Mouse (Mus musculus) layer of hippocampus, adult 9-10 months (tissue): ENCODE measurements around the gene Elk3.

Experiments
- DNase-seq: peaks from one replicate; pipeline ENCODE4 v3.0.0; 2022; ENCODE audit warnings: low spot score

Elk3 gene

GRCm38 (mm10) chr10:93267509-93267908 lies 43.4 kb downstream of the Elk3 start:
- DNase-seq = no peak

- no peak for DNase-seq
These were observed 44.4 kb downstream of the Elk3 start for GRCm38 (mm10) chr10:93266521-93266920.

- DNase-seq = no peak
These were observed 45.1 kb downstream of the Elk3 start for GRCm38 (mm10) chr10:93265833-93266232.

- no peak for DNase-seq
These were observed 46.9 kb downstream of the Elk3 start for GRCm38 (mm10) chr10:93264001-93264400.

GRCm38 (mm10) chr10:93263431-93263830 lies 47.5 kb downstream of the Elk3 start:
- DNase-seq = no peak

GRCm38 (mm10) chr10:93261981-93262499 lies 48.9 kb downstream of the Elk3 start:
- no peak for DNase-seq

GRCm38 (mm10) chr10:93261132-93261980 lies 49.6 kb downstream of the Elk3 start:
- no peak for DNase-seq

- no peak for DNase-seq
These were observed 51.1 kb downstream of the Elk3 start for GRCm38 (mm10) chr10:93259826-93260225.

- no peak for DNase-seq
These were observed 55.6 kb downstream of the Elk3 start for GRCm38 (mm10) chr10:93255294-93255693.

GRCm38 (mm10) chr10:93253156-93253555 lies 57.8 kb downstream of the Elk3 start:
- DNase-seq = no peak

- no peak for DNase-seq
These were observed 58.3 kb downstream of the Elk3 start for GRCm38 (mm10) chr10:93252661-93253060.

GRCm38 (mm10) chr10:93251426-93251825 lies 59.5 kb downstream of the Elk3 start:
- no peak for DNase-seq

- DNase-seq = no peak
These were observed 60.3 kb downstream of the Elk3 start for GRCm38 (mm10) chr10:93250436-93251317.

- no peak for DNase-seq
These were observed 61.0 kb downstream of the Elk3 start for GRCm38 (mm10) chr10:93249901-93250300.

GRCm38 (mm10) chr10:93248416-93248815 lies 62.5 kb downstream of the Elk3 start:
- no peak for DNase-seq

GRCm38 (mm10) chr10:93247902-93248301 lies 63.0 kb downstream of the Elk3 start:
- DNase-seq = no peak

- no peak for DNase-seq
These were observed 63.5 kb downstream of the Elk3 start for GRCm38 (mm10) chr10:93247422-93247821.

- DNase-seq = no peak
These were observed 64.6 kb downstream of the Elk3 start for GRCm38 (mm10) chr10:93246185-93246920.

- no peak for DNase-seq
These were observed 66.7 kb downstream of the Elk3 start for GRCm38 (mm10) chr10:93244209-93244705.

GRCm38 (mm10) chr10:93242861-93243260 lies 68.1 kb downstream of the Elk3 start:
- no peak for DNase-seq

- no peak for DNase-seq
These were observed 68.7 kb downstream of the Elk3 start for GRCm38 (mm10) chr10:93242208-93242607.
